Mouse (Mus musculus) testis, adult 2 months (tissue): Measurements from ENCODE around the gene Ctf1. TPM values are rescaled to one million over a fixed set of nuclear protein-coding genes. Genes with fewer than 3 reads are reported as not detected.
"Not testable (repeated sequence)": the region's sequence is repeated elsewhere in the genome, so short reads cannot be mapped to it uniquely, and the experiment has no call there.

Experiments
- H3K27ac ChIP-seq: fragments of 200-500 bp; 2 replicates; pipeline ENCODE4 v1.5.1; 2012; ENCODE audit warnings: low read depth, low read length; ENCODE audit not compliant: control insufficient read depth, insufficient read depth
- H3K27me3 ChIP-seq: fragments of 200-500 bp; 2 replicates; pipeline ENCODE4 v1.6.1; 2012; ENCODE audit warnings: mild to moderate bottlenecking, low read length, moderate library complexity; ENCODE audit not compliant: control insufficient read depth, insufficient read depth
- H3K36me3 ChIP-seq: fragments of 200-500 bp; 2 replicates; pipeline ENCODE4 v1.6.1; 2012; ENCODE audit warnings: mild to moderate bottlenecking, low read length; ENCODE audit not compliant: control insufficient read depth, insufficient read depth
- H3K4me1 ChIP-seq: fragments of 200-500 bp; 2 replicates; pipeline ENCODE4 v1.6.1; 2012; ENCODE audit warnings: low read length; ENCODE audit not compliant: control insufficient read depth, insufficient read depth
- H3K4me3 ChIP-seq: fragments of 200-500 bp; 2 replicates; pipeline ENCODE4 v1.5.1; 2012; ENCODE audit warnings: low read depth, mild to moderate bottlenecking, low read length, moderate library complexity, mixed read lengths; ENCODE audit not compliant: control insufficient read depth
- CTCF ChIP-seq: fragments of 200-500 bp; IDR thresholded peaks from 2 replicates; pipeline ENCODE4 v1.5.1; 2012; ENCODE audit warnings: low read depth, mild to moderate bottlenecking, inconsistent platforms, low read length, moderate library complexity; ENCODE audit not compliant: control insufficient read depth, insufficient read depth, insufficient replicate concordance
- POLR2A ChIP-seq: fragments of 200-500 bp; IDR thresholded peaks from 2 replicates; pipeline ENCODE4 v1.6.1; 2012; ENCODE audit warnings: low read depth, mild to moderate bottlenecking, inconsistent platforms, low read length, moderate library complexity; ENCODE audit not compliant: control insufficient read depth
- polyA plus RNA-seq: library from polyadenylated mRNA; depleted of rRNA; stranded (reverse); fragments of >200 nt; gene quantifications from 2 replicates; pipeline ENCODE4 v1.2.3, GENCODE M21; 2012

The Ctf1 gene
- polyA plus RNA-seq, 1 experiment: 4.7 TPM

DNA sequence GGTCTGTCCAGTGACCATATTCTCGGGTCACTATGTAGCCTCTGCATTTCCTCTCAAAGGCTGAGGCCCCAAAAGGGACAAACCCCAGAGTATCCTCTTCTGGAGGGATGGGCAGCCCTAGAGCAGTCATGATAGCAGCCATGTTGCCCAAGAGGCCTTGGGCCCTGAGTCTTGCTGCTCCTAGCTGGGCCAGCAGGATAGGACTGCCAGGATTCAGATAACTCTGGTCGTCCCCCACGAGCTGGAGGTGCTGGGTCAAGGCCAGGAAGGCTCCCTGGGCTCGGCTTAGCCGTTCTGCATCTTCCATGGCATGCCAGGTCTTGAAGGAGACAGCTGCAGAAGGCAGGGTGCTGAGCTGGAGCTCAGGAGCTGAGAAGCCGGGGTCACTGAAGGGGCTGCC is 6.7 kb downstream of the Ctf1 start:
- TF ChIP-seq POLR2A (no peak), CTCF (no peak)
- H3K4me1 ChIP-seq: peaks cover 6% of the 10 kb centered on the region
- H3K27me3 ChIP-seq: no peaks in the 10 kb centered on the region
- no peak overlapping the region for H3K27ac ChIP-seq
- no peak overlapping the region for H3K4me3 ChIP-seq
- no peaks in the 10 kb centered on the region for H3K36me3 ChIP-seq

DNA sequence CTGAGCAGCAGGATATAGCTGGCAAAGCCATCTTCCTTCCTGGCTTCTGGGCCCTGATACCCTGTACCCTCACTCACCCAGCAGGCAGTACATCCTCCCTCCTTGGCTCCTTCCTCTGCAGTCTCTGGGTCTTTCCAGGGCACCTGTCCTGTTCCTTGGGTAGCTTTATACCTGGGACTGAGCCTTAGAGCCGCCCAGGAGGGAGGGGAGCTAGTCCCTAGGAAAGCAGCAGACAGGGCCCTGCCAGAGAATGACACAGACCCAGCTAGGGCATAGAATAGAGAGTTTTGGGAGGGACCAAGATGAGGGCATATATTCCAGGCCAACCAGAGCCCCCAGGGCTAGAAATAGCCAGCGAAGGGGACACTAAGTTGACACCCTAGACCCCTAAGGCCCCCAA is 13.0 kb downstream of the Ctf1 start:
- H3K27me3 ChIP-seq: no peaks in the 10 kb centered on the region
- H3K4me1 ChIP-seq: no peaks in the 10 kb centered on the region
- H3K4me3 ChIP-seq: no peak overlapping the region
- no peaks in the 10 kb centered on the region for H3K36me3 ChIP-seq
- TF ChIP-seq CTCF (no peak), POLR2A (no peak)
- no peak overlapping the region for H3K27ac ChIP-seq

DNA sequence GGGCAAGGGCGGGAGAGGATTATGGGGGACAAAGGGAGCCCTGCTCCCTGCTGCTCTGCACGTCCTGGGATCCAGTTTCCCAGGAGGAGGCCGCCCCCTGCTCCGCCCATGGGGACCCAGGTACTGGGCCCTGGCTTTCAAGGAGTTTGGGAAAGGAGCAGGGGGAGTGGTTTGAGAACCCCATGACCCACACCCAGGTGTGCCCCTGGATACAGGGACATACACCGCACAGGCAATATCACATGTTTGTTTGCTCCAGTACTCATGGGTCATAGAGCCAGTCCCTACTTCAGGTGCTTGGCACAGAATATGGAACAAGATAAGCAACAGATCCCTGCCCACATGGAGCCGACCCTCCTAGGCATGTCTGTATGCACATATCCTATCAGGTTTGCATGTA is 13.4 kb downstream of the Ctf1 start:
- H3K4me3 ChIP-seq: no peak overlapping the region
- no peaks in the 10 kb centered on the region for H3K4me1 ChIP-seq
- H3K27me3 ChIP-seq: no peaks in the 10 kb centered on the region
- no peak overlapping the region for H3K27ac ChIP-seq
- TF ChIP-seq CTCF (no peak), POLR2A (no peak)
- H3K36me3 ChIP-seq: no peaks in the 10 kb centered on the region

DNA sequence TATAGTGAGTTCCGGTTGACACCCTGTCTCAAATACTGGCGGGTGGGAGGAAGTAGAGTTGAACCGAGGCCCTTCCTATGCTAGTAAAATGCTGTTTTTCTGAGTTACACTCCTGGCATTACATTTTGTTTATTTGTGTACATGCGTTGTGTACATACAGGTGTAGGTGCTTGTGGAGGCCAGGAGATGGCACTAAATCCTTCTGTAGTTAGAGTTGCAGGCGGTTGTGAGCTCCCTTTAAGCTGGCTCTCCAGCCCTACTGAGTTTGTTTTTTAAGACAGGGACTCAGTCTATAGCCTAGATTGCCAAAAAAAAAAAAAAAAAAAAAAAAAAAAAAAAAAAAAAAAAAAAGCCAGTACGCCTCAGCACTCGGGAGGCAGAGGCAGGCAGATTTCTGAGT is 15.4 kb downstream of the Ctf1 start:
- Histone ChIP-seq H3K27me3 (no peaks in the 10 kb centered on the region), H3K4me1 (no peaks in the 10 kb centered on the region), H3K4me3 (no peak overlapping the region), H3K36me3 (no peaks in the 10 kb centered on the region), H3K27ac (no peak overlapping the region)
- TF ChIP-seq POLR2A: no peak
- TF ChIP-seq CTCF: no peak

DNA sequence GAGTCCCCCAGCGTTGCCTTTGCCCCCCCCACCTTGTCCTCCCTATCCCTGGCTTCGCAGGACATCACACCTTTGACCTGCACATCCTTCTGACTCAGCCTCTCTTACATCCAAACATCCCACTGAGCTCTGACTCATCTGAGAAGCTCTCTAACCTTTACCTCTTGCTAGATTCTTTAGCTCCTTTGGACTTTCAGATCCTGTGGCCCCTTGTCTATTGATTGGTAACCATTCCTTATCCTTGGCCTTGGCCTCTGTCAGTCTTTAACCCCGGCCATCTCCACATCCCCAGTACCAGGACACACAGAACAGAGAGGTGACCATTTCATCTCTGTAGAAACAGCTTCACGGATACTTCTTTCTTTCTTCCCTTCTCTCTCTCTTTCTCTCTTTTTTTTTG is 17.6 kb downstream of the Ctf1 start:
- no peak for TF ChIP-seq POLR2A
- TF ChIP-seq CTCF: no peak
- Histone ChIP-seq H3K27me3 (no peaks in the 10 kb centered on the region), H3K4me1 (no peaks in the 10 kb centered on the region), H3K36me3 (no peaks in the 10 kb centered on the region), H3K4me3 (no peak overlapping the region), H3K27ac (no peak overlapping the region)

DNA sequence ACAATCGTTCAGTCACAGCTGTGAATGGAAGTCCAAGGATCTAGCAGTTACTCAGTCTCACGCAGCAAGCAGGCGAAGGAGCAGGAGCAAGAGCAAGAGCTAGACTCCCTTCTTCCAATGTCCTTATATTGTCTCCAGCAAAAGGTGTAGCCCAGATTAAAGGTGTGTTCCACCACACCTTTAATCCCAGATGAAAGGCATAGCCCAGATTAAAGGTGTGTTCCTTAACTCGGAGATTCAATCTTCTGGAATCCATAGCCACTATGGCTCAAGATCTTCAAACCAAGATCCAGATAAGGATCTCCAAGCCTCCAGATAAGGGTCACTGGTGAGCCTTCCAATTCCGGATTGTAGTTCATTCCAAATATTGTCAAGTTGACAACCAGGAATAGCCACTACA is 19.5 kb downstream of the Ctf1 start, which contains the start of gene Ctf2:
Ctf2 (minus strand) TSS at position 101 of the 400 bp plus-strand sequence.
- not testable (repeated sequence) for H3K4me3 ChIP-seq, H3K27me3 ChIP-seq, H3K4me1 ChIP-seq, H3K36me3 ChIP-seq, H3K27ac ChIP-seq

DNA sequence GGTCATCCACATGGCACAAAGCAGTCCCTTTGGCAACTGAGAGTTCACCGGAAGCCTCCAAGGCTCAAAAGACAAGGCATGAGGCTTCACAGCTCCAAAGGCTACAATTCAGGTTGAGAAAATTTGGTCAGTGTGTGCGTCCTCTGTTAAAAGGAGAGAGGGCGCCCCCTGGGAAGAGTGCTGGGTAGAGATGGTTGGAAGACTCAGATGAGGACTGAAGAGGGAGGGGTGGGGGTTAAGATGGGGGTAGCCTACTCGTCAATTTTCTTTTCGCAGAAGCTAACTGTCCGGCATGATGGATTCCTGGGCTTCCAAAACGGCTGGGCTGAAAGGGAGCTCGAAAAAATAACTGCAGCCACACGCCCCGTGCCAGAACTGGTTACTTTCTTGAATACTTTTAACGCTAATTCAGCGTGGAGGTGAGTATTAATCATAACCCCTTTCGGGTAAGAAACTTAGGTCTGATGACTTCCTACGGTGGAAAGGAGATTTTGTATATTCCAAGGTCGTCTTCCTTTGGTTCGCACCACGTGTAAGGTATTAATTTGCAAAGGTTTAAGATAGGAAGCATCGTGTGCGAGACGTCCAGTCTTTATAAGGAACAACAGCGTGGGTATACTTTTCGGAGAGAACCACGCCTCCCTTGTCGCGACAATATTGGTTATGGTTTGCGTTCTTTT is 32.0 kb downstream of the Ctf1 start, which contains the start of gene Fbxl19:
Fbxl19 (plus strand) TSS at position 178 of the 680 bp plus-strand sequence.
- peak within 1 kb of the TSS; percentile 81 for H3K27ac ChIP-seq
- no peaks in the 10 kb centered on the region for H3K27me3 ChIP-seq
- H3K4me3 ChIP-seq: peak within 1 kb of the TSS; percentile 84
- TF ChIP-seq CTCF: peak; percentile 11; the same call in 1 of the 2 replicates
- no peak for TF ChIP-seq POLR2A
- H3K4me1 ChIP-seq: peaks cover 4% of the 10 kb centered on the region; the same call in 1 of the 2 replicates
- H3K36me3 ChIP-seq: no peaks in the 10 kb centered on the region
